Mouse (Mus musculus): ENCODE measurements at regions not wholly inside any gene's neighbourhood (a gene's known extent, or its start where the extent isn't known, plus 50 kb on each side); places are given as distances from the start of the nearest gene placed in this dataset.

GRCm38 (mm10) chr12:109519838-109520237 is 67.2 kb downstream of the Dlk1 start:
- ATAC-seq: 0 out of 2 replicates have a peak, but pooled peaks have one; percentile 45
- no peak for TF ChIP-seq CTCF (IDR thresholded peaks at IDR 0.05; ENCODE audit: low read depth)

GRCm38 (mm10) chr12:109518413-109519021 is 65.9 kb downstream of the Dlk1 start:
- 35% methylated on average over 7 of the region's 7 CpGs for WGBS
- ATAC-seq: no peak

More at GRCm38 (mm10) chr12:109519838-109520237, 67.2 kb downstream of the Dlk1 start:
- H3K27ac ChIP-seq: no peak overlapping the region
- H3K9me3 ChIP-seq (ENCODE audit: low read length): no peaks in the 10 kb centered on the region
- no peak overlapping the region for H3K4me3 ChIP-seq (ENCODE audit: low read length)
- H3K4me1 ChIP-seq (ENCODE audit: insufficient read depth, low read length): no peaks in the 10 kb centered on the region
- H3K36me3 ChIP-seq (ENCODE audit: insufficient read depth, low read length): no peaks in the 10 kb centered on the region
- H3K4me2 ChIP-seq (ENCODE audit: low read depth, low read length): no peak overlapping the region
- no peak for DNase-seq (ENCODE audit: low spot score)
- H3K9ac ChIP-seq (replicated peaks; ENCODE audit: low read length): no peak overlapping the region
- no peaks in the 10 kb centered on the region for H3K27me3 ChIP-seq (ENCODE audit: insufficient read depth, low read length)
- WGBS: 60% methylated on average over 5 of the region's 5 CpGs

GRCm38 (mm10) chr12:109517764-109518163 is 65.1 kb downstream of the Dlk1 start:
- H3K4me1 ChIP-seq (ENCODE audit: insufficient read depth, low read length): no peaks in the 10 kb centered on the region
- no peaks in the 10 kb centered on the region for H3K36me3 ChIP-seq (ENCODE audit: insufficient read depth, low read length)
- TF ChIP-seq CTCF (IDR thresholded peaks at IDR 0.05; ENCODE audit: low read depth): no peak
- H3K27me3 ChIP-seq (ENCODE audit: insufficient read depth, low read length): no peaks in the 10 kb centered on the region
- ATAC-seq: no peak
- H3K9me3 ChIP-seq (ENCODE audit: low read length): no peaks in the 10 kb centered on the region
- no peak overlapping the region for H3K27ac ChIP-seq
- H3K4me3 ChIP-seq (ENCODE audit: low read length): no peak overlapping the region
- WGBS: 63% methylated on average over 7 of the region's 7 CpGs
- no peak overlapping the region for H3K4me2 ChIP-seq (ENCODE audit: low read depth, low read length)
- H3K9ac ChIP-seq (replicated peaks; ENCODE audit: low read length): no peak overlapping the region
- DNase-seq (ENCODE audit: low spot score): no peak

More at GRCm38 (mm10) chr12:109518413-109519021, 65.9 kb downstream of the Dlk1 start:
- no peak for TF ChIP-seq CTCF (IDR thresholded peaks at IDR 0.05; ENCODE audit: low read depth)
- H3K27ac ChIP-seq: no peak overlapping the region
- H3K27me3 ChIP-seq (ENCODE audit: insufficient read depth, low read length): no peaks in the 10 kb centered on the region
- no peak for DNase-seq (ENCODE audit: low spot score)
- no peak overlapping the region for H3K9ac ChIP-seq (replicated peaks; ENCODE audit: low read length)
- H3K4me2 ChIP-seq (ENCODE audit: low read depth, low read length): no peak overlapping the region
- no peaks in the 10 kb centered on the region for H3K9me3 ChIP-seq (ENCODE audit: low read length)
- H3K4me3 ChIP-seq (ENCODE audit: low read length): no peak overlapping the region
- no peaks in the 10 kb centered on the region for H3K4me1 ChIP-seq (ENCODE audit: insufficient read depth, low read length)
- H3K36me3 ChIP-seq (ENCODE audit: insufficient read depth, low read length): no peaks in the 10 kb centered on the region

- no peak for TF ChIP-seq CTCF (IDR thresholded peaks at IDR 0.05; ENCODE audit: low read depth)
- 69% methylated on average over 4 of the region's 4 CpGs for WGBS
- H3K9me3 ChIP-seq (ENCODE audit: low read length): no peaks in the 10 kb centered on the region
Observed at GRCm38 (mm10) chr12:109516961-109517360, 64.3 kb downstream of the Dlk1 start.

GRCm38 (mm10) chr12:109514292-109514818 is 61.7 kb downstream of the Dlk1 start:
- 96% methylated on average over 9 of the region's 9 CpGs for WGBS
- H3K36me3 ChIP-seq (ENCODE audit: insufficient read depth, low read length): no peaks in the 10 kb centered on the region
- H3K27ac ChIP-seq: no peak overlapping the region
- no peaks in the 10 kb centered on the region for H3K9me3 ChIP-seq (ENCODE audit: low read length)
- H3K9ac ChIP-seq (replicated peaks; ENCODE audit: low read length): no peak overlapping the region
- ATAC-seq: no peak
- DNase-seq (ENCODE audit: low spot score): no peak
- no peak overlapping the region for H3K4me3 ChIP-seq (ENCODE audit: low read length)
- H3K4me1 ChIP-seq (ENCODE audit: insufficient read depth, low read length): peaks cover 4% of the 10 kb centered on the region; the same call in 1 of the 2 replicates
- no peak overlapping the region for H3K4me2 ChIP-seq (ENCODE audit: low read depth, low read length)
- H3K27me3 ChIP-seq (ENCODE audit: insufficient read depth, low read length): 0 out of 2 replicates have a peak, but pooled peaks cover 4% of the 10 kb centered on the region
- no peak for TF ChIP-seq CTCF (IDR thresholded peaks at IDR 0.05; ENCODE audit: low read depth)

More at GRCm38 (mm10) chr12:109516961-109517360, 64.3 kb downstream of the Dlk1 start:
- Histone ChIP-seq H3K27ac (no peak overlapping the region), H3K36me3 (ENCODE audit: insufficient read depth, low read length) (no peaks in the 10 kb centered on the region), H3K27me3 (ENCODE audit: insufficient read depth, low read length) (0 out of 2 replicates have a peak, but pooled peaks cover 4% of the 10 kb centered on the region), H3K4me2 (ENCODE audit: low read depth, low read length) (no peak overlapping the region), H3K9ac (replicated peaks; ENCODE audit: low read length) (no peak overlapping the region), H3K4me3 (ENCODE audit: low read length) (no peak overlapping the region), H3K4me1 (ENCODE audit: insufficient read depth, low read length) (no peaks in the 10 kb centered on the region)
- ATAC-seq (no peak), DNase-seq (ENCODE audit: low spot score) (no peak)
